Mouse (Mus musculus) heart, adult 2 months (tissue): ENCODE data around the gene Ccdc9b. TPM values are rescaled to one million over a fixed set of nuclear protein-coding genes. Genes with fewer than 3 reads are reported as not detected.

Source experiments
- DNase-seq, 2 experiments: peaks; one replicate each; pipeline ENCODE4 v3.0.0; 2021
- H3K27ac ChIP-seq: fragments of 200-600 bp; 2 replicates; pipeline ENCODE4 v1.8.1; 2022
- H3K27me3 ChIP-seq: fragments of 200-500 bp; 2 replicates; pipeline ENCODE4 v1.6.1; 2012; ENCODE audit warnings: mild to moderate bottlenecking, low read length, inconsistent platforms, mixed read lengths; ENCODE audit not compliant: control insufficient read depth, insufficient read depth
- H3K36me3 ChIP-seq: fragments of 200-500 bp; 2 replicates; pipeline ENCODE4 v1.6.1; 2012; ENCODE audit warnings: low read length, inconsistent platforms; ENCODE audit not compliant: control insufficient read depth, insufficient read depth
- H3K4me1 ChIP-seq: fragments of 200-500 bp; 2 replicates; pipeline ENCODE4 v1.6.1; 2011; ENCODE audit warnings: low read length; ENCODE audit not compliant: control insufficient read depth, insufficient read depth
- H3K4me3 ChIP-seq: fragments of 200-600 bp; 2 replicates; pipeline ENCODE4 v1.8.1; 2022
- H3K79me2 ChIP-seq: fragments of 200-500 bp; replicated peaks from 2 replicates; pipeline ENCODE4 v1.6.1; 2012; ENCODE audit warnings: mild to moderate bottlenecking, inconsistent platforms, low read length, moderate library complexity, mixed read lengths; ENCODE audit not compliant: control insufficient read depth, insufficient read depth
- H3K9ac ChIP-seq: fragments of 200-500 bp; 2 replicates; pipeline ENCODE4 v1.6.1; 2012; ENCODE audit warnings: low read depth, mild to moderate bottlenecking, control low read depth, inconsistent platforms, low read length, mixed read lengths
- CTCF ChIP-seq: fragments of 200-600 bp; IDR thresholded peaks from 2 replicates; pipeline ENCODE4 v1.8.1; 2022; ENCODE audit warnings: antibody characterized with exemption, mild to moderate bottlenecking, moderate library complexity
- EP300 ChIP-seq: fragments of 200-500 bp; IDR thresholded peaks from 2 replicates; pipeline ENCODE4 v1.6.1; 2011; ENCODE audit warnings: low read depth, low read length, control low read depth; ENCODE audit not compliant: insufficient read depth
- POLR2A ChIP-seq: fragments of 200-500 bp; IDR thresholded peaks from 2 replicates; pipeline ENCODE4 v1.6.1; 2011; ENCODE audit warnings: mild to moderate bottlenecking, low read depth, low read length, control low read depth; ENCODE audit not compliant: insufficient read depth
- WGBS: fragments of 180-500 bp; shearing (Covaris S2); methylation state at CpG from one replicate; pipeline ENCODE4 v1.1.7; 2018; 5-methylcytosine and 5-hydroxymethylcytosine counted together
- intact Hi-C: fragments of 180-260 bp; cut with DNase I; formaldehyde crosslinking; loops from one replicate; pipeline ENCODE4 v1.15.1; 2025
- polyA plus RNA-seq: library from polyadenylated mRNA; depleted of rRNA; stranded (reverse); fragments of >200 nt; gene quantifications from 2 replicates; pipeline ENCODE4 v1.2.3, GENCODE M21; 2012
- total RNA-seq, 2 experiments: library from RNA; stranded (reverse); gene quantifications; 2 replicates each; pipeline ENCODE4 v1.2.3; 2021

Gene Ccdc9b
- total and polyA plus RNA-seq, 3 experiments, result 15.1 to 26.4 (median 24.3) TPM

GRCm38 (mm10) chr2:118764094-118764831, 1.8 kb upstream of the Ccdc9b start:
- TF ChIP-seq CTCF, result peak; percentile 80
- TF ChIP-seq POLR2A, result no peak
- Histone ChIP-seq H3K9ac (no peak overlapping the region), H3K4me1 (peaks cover 19% of the 10 kb centered on the region), H3K27ac (peak overlapping the region; percentile 65), H3K79me2 (no peaks in the 10 kb centered on the region), H3K36me3 (peaks cover 3% of the 10 kb centered on the region; the same call in 1 of the 2 replicates), H3K27me3 (no peaks in the 10 kb centered on the region), H3K4me3 (no peak overlapping the region)
- WGBS, result 27% methylated on average over 11 of the region's 11 CpGs
- DNase-seq, result peak in 1 of 2 experiments; percentile 43
- intact Hi-C loops, result loop anchor here (2.0 to 10.0 kb wide), 3 partner anchors 98 to 421 kb away; partner anchors contain the start of gene Ivd

GRCm38 (mm10) chr2:118763469-118763868, 1.0 kb upstream of the Ccdc9b start:
- Histone ChIP-seq H3K4me3 (no peak overlapping the region), H3K36me3 (peaks cover 3% of the 10 kb centered on the region; the same call in 1 of the 2 replicates), H3K4me1 (peaks cover 19% of the 10 kb centered on the region), H3K79me2 (no peaks in the 10 kb centered on the region), H3K9ac (peak overlapping the region; percentile 84), H3K27ac (peak overlapping the region; percentile 92), H3K27me3 (no peaks in the 10 kb centered on the region)
- intact Hi-C loops, result loop anchor here (5.0 to 10.0 kb wide), 2 partner anchors 99 to 421 kb away; partner anchors contain the start of gene Ivd
- 51% methylated on average over 7 of the region's 7 CpGs for WGBS
- TF ChIP-seq CTCF (no peak), EP300 (peak; percentile 63; the same call in 1 of the 2 replicates), POLR2A (peak; percentile 44; the same call in 1 of the 2 replicates)
- peak; percentile 62 to 68 for DNase-seq

- DNase-seq, result no peak
- 5% methylated on average over 10 of the region's 10 CpGs for WGBS
- Histone ChIP-seq H3K4me1 (peaks cover 19% of the 10 kb centered on the region), H3K9ac (peak overlapping the region; percentile 84), H3K4me3 (peak overlapping the region; percentile 56), H3K27ac (peak overlapping the region; percentile 92), H3K36me3 (peaks cover 3% of the 10 kb centered on the region; the same call in 1 of the 2 replicates), H3K79me2 (no peaks in the 10 kb centered on the region), H3K27me3 (no peaks in the 10 kb centered on the region)
- intact Hi-C loops, result loop anchor here (5.0 to 10.0 kb wide), 2 partner anchors 100 to 422 kb away; partner anchors contain the start of gene Ivd
- TF ChIP-seq CTCF, result no peak
- 0 out of 2 replicates have a peak, but pooled peaks have one; percentile 38 for TF ChIP-seq POLR2A
- no peak for TF ChIP-seq EP300
Measured at GRCm38 (mm10) chr2:118762784-118763148, 305 bp upstream of the Ccdc9b start.

- intact Hi-C loops, result loop anchor here (5.0 to 10.0 kb wide), 2 partner anchors 101 to 423 kb away; partner anchors contain the start of gene Ivd
- no peak for DNase-seq
- TF ChIP-seq EP300, result no peak
- no peak for TF ChIP-seq POLR2A
- peak; percentile 49 for TF ChIP-seq CTCF
Measured at GRCm38 (mm10) chr2:118761358-118761757, 1.1 kb downstream of the Ccdc9b start.

GRCm38 (mm10) chr2:118760311-118761025, 2.0 kb downstream of the Ccdc9b start:
- peaks cover 19% of the 10 kb centered on the region for H3K4me1 ChIP-seq
- H3K9ac ChIP-seq, result peak overlapping the region; percentile 84; the same call in 1 of the 2 replicates
- H3K36me3 ChIP-seq, result peaks cover 3% of the 10 kb centered on the region; the same call in 1 of the 2 replicates
- H3K27me3 ChIP-seq, result no peaks in the 10 kb centered on the region
- H3K4me3 ChIP-seq, result no peak overlapping the region
- DNase-seq, result no peak
- WGBS, result 72% methylated on average over 11 of the region's 11 CpGs
- no peaks in the 10 kb centered on the region for H3K79me2 ChIP-seq
- TF ChIP-seq CTCF, result no peak
- no peak for TF ChIP-seq EP300
- TF ChIP-seq POLR2A, result no peak
- intact Hi-C loops, result loop anchor here (1.0 to 10.0 kb wide), 3 partner anchors 13 to 424 kb away; partner anchors contain the start of gene Ivd
- H3K27ac ChIP-seq, result peak overlapping the region; percentile 92

More at GRCm38 (mm10) chr2:118761358-118761757, 1.1 kb downstream of the Ccdc9b start:
- 67% methylated on average over 12 of the region's 12 CpGs for WGBS
- H3K36me3 ChIP-seq, result peaks cover 3% of the 10 kb centered on the region; the same call in 1 of the 2 replicates
- H3K27ac ChIP-seq, result peak overlapping the region; percentile 92
- H3K4me1 ChIP-seq, result peaks cover 19% of the 10 kb centered on the region
- H3K79me2 ChIP-seq, result no peaks in the 10 kb centered on the region
- peak overlapping the region; percentile 56 for H3K4me3 ChIP-seq
- H3K9ac ChIP-seq, result peak overlapping the region; percentile 84
- H3K27me3 ChIP-seq, result no peaks in the 10 kb centered on the region
